ENCODE assay signal across 9 mouse cellular contexts in genomic region chr9:30284562-30285323, GRCm38 (mm10).
DNase-seq lines count a peak whose midpoint lies in the region; ATAC-seq lines count a peak whose summit lies in the region.
"Had no signal": no experiment of that assay in that cellular context is flagged by ENCODE, and none has a peak within 500 bp of the region (broad histone marks: within the 10 kb centered on the region; RNA-seq: fewer than 3 reads in every experiment).

No protein-coding gene starts in this region.

- H3K27ac ChIP-seq in heart, embryonic 13.5 days (replicated peaks): no peak overlapping the region
- peak overlapping the region; percentile 70; the same call in 1 of the 2 replicates for H3K27ac ChIP-seq in hindbrain, embryonic 11.5 days (ENCODE audit: low read depth, low read length)
- no peak overlapping the region for H3K27ac ChIP-seq in liver, embryonic 11.5 days (ENCODE audit: low read depth, low read length)
- no peak overlapping the region for H3K27ac ChIP-seq in kidney, embryonic 16.5 days (ENCODE audit: low read length)

- peaks cover 16% of the 10 kb centered on the region for H3K4me1 ChIP-seq in heart, embryonic 13.5 days
- H3K4me1 ChIP-seq in hindbrain, embryonic 11.5 days (replicated peaks; ENCODE audit: control insufficient read depth, insufficient read depth, low read length): peaks cover 2% of the 10 kb centered on the region
- H3K4me1 ChIP-seq in liver, embryonic 11.5 days (replicated peaks; ENCODE audit: control insufficient read depth, insufficient read depth, low read length): no peaks in the 10 kb centered on the region
- no peaks in the 10 kb centered on the region for H3K4me1 ChIP-seq in kidney, embryonic 16.5 days (ENCODE audit: insufficient read depth, low read length)

- H3K27me3 ChIP-seq in heart, embryonic 13.5 days (replicated peaks): no peaks in the 10 kb centered on the region
- H3K27me3 ChIP-seq in hindbrain, embryonic 11.5 days (ENCODE audit: control insufficient read depth, insufficient read depth, low read length): no peaks in the 10 kb centered on the region
- no peaks in the 10 kb centered on the region for H3K27me3 ChIP-seq in liver, embryonic 11.5 days (replicated peaks; ENCODE audit: control insufficient read depth, insufficient read depth, low read length)
- H3K27me3 ChIP-seq in kidney, embryonic 16.5 days (ENCODE audit: insufficient read depth, low read length): no peaks in the 10 kb centered on the region

- H3K36me3 ChIP-seq in heart, embryonic 13.5 days: no peaks in the 10 kb centered on the region
- no peaks in the 10 kb centered on the region for H3K36me3 ChIP-seq in hindbrain, embryonic 11.5 days (ENCODE audit: control insufficient read depth, insufficient read depth, low read length)
- H3K36me3 ChIP-seq in liver, embryonic 11.5 days (ENCODE audit: control insufficient read depth, insufficient read depth, low read length): no peaks in the 10 kb centered on the region
- no peaks in the 10 kb centered on the region for H3K36me3 ChIP-seq in kidney, embryonic 16.5 days (ENCODE audit: insufficient read depth, low read length)

- no peak for ATAC-seq in heart, embryonic 13.5 days (ENCODE audit: extremely low read depth, insufficient number of reproducible peaks, low FRiP score, low TSS enrichment)
- ATAC-seq in hindbrain, embryonic 11.5 days (ENCODE audit: low FRiP score): peak; percentile 92
- ATAC-seq in liver, embryonic 11.5 days (replicated peaks; ENCODE audit: low FRiP score): no peak
- no peak for ATAC-seq in kidney, embryonic 16.5 days (ENCODE audit: low FRiP score, low TSS enrichment)

- no peak for DNase-seq in heart, adult 11 months
- DNase-seq in embryo, embryonic 10.5 days (ENCODE audit: low spot score): peak; percentile 67
- peak; percentile 50 for DNase-seq in hindbrain, embryonic 11.5 days (ENCODE audit: low spot score)
- DNase-seq in neural tube, embryonic 10.5 days (ENCODE audit: extremely low spot score, low spot score): peak; percentile 31
- DNase-seq in liver, embryonic 11.5 days (ENCODE audit: low spot score): no peak
- DNase-seq in left cerebral cortex, postnatal 36 days (ENCODE audit: low spot score in 2 of 2): no peak
- DNase-seq: lung, adult 18-20 months had no signal

- WGBS in heart, embryonic 13.5 days: 37% methylated on average over 16 of the region's 16 CpGs
- WGBS in hindbrain, embryonic 11.5 days: 18% methylated on average over 16 of the region's 16 CpGs
- 43% methylated on average over 16 of the region's 16 CpGs for WGBS in liver, embryonic 11.5 days
- 11% methylated on average over 16 of the region's 16 CpGs for WGBS in kidney, embryonic 16.5 days

- peak overlapping the region; percentile 51 for H3K4me2 ChIP-seq in heart, embryonic 13.5 days
- peak overlapping the region; percentile 8; the same call in 1 of the 2 replicates for H3K4me2 ChIP-seq in hindbrain, embryonic 11.5 days (replicated peaks; ENCODE audit: low read depth, low read length)
- H3K4me2 ChIP-seq in liver, embryonic 11.5 days: no peak overlapping the region
- no peak overlapping the region for H3K4me2 ChIP-seq in kidney, embryonic 16.5 days (replicated peaks; ENCODE audit: low read depth, low read length)

- H3K9me3 ChIP-seq in heart, embryonic 13.5 days: no peaks in the 10 kb centered on the region
- H3K9me3 ChIP-seq in hindbrain, embryonic 11.5 days (ENCODE audit: control insufficient read depth, low read length): no peaks in the 10 kb centered on the region
- H3K9me3 ChIP-seq in liver, embryonic 11.5 days (ENCODE audit: control insufficient read depth, low read length): no peaks in the 10 kb centered on the region
- H3K9me3 ChIP-seq in kidney, embryonic 16.5 days (ENCODE audit: low read length): no peaks in the 10 kb centered on the region

- H3K9ac ChIP-seq in heart, embryonic 13.5 days: no peak overlapping the region
- H3K9ac ChIP-seq in hindbrain, embryonic 11.5 days (ENCODE audit: low read depth, low read length): 0 out of 2 replicates have a peak overlapping the region, but pooled peaks have one; percentile 23
- no peak overlapping the region for H3K9ac ChIP-seq in liver, embryonic 11.5 days (ENCODE audit: low read depth, low read length)
- H3K9ac ChIP-seq in kidney, embryonic 16.5 days (replicated peaks; ENCODE audit: low read length): no peak overlapping the region

- intact Hi-C loops in left cerebral cortex, postnatal 36 days (cut with DNase I): no loop called here

- no peak overlapping the region for H3K4me3 ChIP-seq in heart, embryonic 13.5 days
- no peak overlapping the region for H3K4me3 ChIP-seq in hindbrain, embryonic 11.5 days (ENCODE audit: low read depth, low read length)
- H3K4me3 ChIP-seq in liver, embryonic 11.5 days (ENCODE audit: low read depth, low read length): no peak overlapping the region
- H3K4me3 ChIP-seq in kidney, embryonic 16.5 days (ENCODE audit: low read length): no peak overlapping the region

Comparison
In these comparisons a context has a peak if more than half of its experiments do, and no peak if none do; other contexts are left out.
1. H3K4me2 ChIP-seq: peak in heart, embryonic 13.5 days (single experiment) and hindbrain, embryonic 11.5 days (single experiment); none in liver, embryonic 11.5 days (single experiment) and kidney, embryonic 16.5 days (single experiment).
2. DNase-seq: peak in embryo, embryonic 10.5 days (single experiment), hindbrain, embryonic 11.5 days (single experiment) and neural tube, embryonic 10.5 days (single experiment); none in heart, adult 11 months (single experiment), liver, embryonic 11.5 days (single experiment) and left cerebral cortex, postnatal 36 days (0 of 2).